Mouse (Mus musculus) heart, embryonic 10.5 days (tissue): ENCODE data around the gene Bace1. TPM values are rescaled to one million over a fixed set of nuclear protein-coding genes. Genes with fewer than 3 reads are reported as not detected.

Source experiments
- polyA plus RNA-seq: library from polyadenylated mRNA; unstranded; fragments of >200 nt; fragmentation: Nextera tagmentation; extraction: Ambion mirVana; gene quantifications from 2 replicates; pipeline ENCODE4 v1.2.1, GENCODE M21; 2016

Gene Bace1
- polyA plus RNA-seq, 1 experiment from 2014 or later: 19.4 TPM

Other genes starting within 250 kb of the Bace1 start
- 15.9 and 16.9 TPM in 2 replicates for gene Cep164, start 9.9 kb upstream of the Bace1 start, polyA plus RNA-seq
- 18.5 and 22.1 TPM in 2 replicates for gene Pcsk7, start 67.9 kb downstream of the Bace1 start, polyA plus RNA-seq
- 45.5 and 50.3 TPM in 2 replicates for gene Rnf214, start 68.3 kb downstream of the Bace1 start, polyA plus RNA-seq
- gene Tagln, start 97.5 kb downstream of the Bace1 start, polyA plus RNA-seq: 303 and 413 TPM in 2 replicates
- gene Sidt2, start 116.7 kb downstream of the Bace1 start, polyA plus RNA-seq: 37.0 and 37.2 TPM in 2 replicates
- gene Pafah1b2, start 174.1 kb downstream of the Bace1 start, polyA plus RNA-seq: 183 and 212 TPM in 2 replicates
- gene Sik3, start 174.2 kb downstream of the Bace1 start, polyA plus RNA-seq: 6.4 and 8.0 TPM in 2 replicates